Mouse (Mus musculus) lung, embryonic 14.5 days (tissue): ENCODE data around the gene Sctr. TPM values are rescaled to one million over a fixed set of nuclear protein-coding genes. Genes with fewer than 3 reads are reported as not detected.
A peak's percentile ranks its signal among the peaks of the same experiment; 100 is the strongest.

Source experiments
- ATAC-seq: fragments of 200-750 bp; cut with Nextera tagmentation; 2 replicates; pipeline ENCODE4 v1.8.0; 2017; ENCODE audit warnings: mild to moderate bottlenecking, moderate TSS enrichment, moderate library complexity; ENCODE audit not compliant: insufficient read depth
- DNase-seq: peaks from one replicate; pipeline ENCODE4 v3.0.0-alpha.2; 2015
- H3K27ac ChIP-seq: fragments of 300-500 bp; sonication (generic); 2 replicates; pipeline ENCODE4 v1.5.1; 2014; ENCODE audit warnings: low read depth, mild to moderate bottlenecking, moderate library complexity
- H3K27me3 ChIP-seq: fragments of 300-500 bp; sonication (generic); 2 replicates; pipeline ENCODE4 v1.6.1; 2014; ENCODE audit warnings: low read length, control low read depth; ENCODE audit not compliant: insufficient read depth
- H3K36me3 ChIP-seq: fragments of 300-500 bp; sonication (generic); 2 replicates; pipeline ENCODE4 v1.6.1; 2014; ENCODE audit warnings: control low read depth; ENCODE audit not compliant: insufficient read depth
- H3K4me1 ChIP-seq: fragments of 300-500 bp; sonication (generic); 2 replicates; pipeline ENCODE4 v1.6.1; 2014; ENCODE audit warnings: antibody characterized with exemption, control low read depth; ENCODE audit not compliant: insufficient read depth
- H3K4me2 ChIP-seq: fragments of 300-500 bp; sonication (generic); 2 replicates; pipeline ENCODE4 v1.6.1; 2014; ENCODE audit warnings: mild to moderate bottlenecking
- H3K4me3 ChIP-seq: fragments of 300-500 bp; sonication (generic); 2 replicates; pipeline ENCODE4 v1.5.1; 2014; ENCODE audit warnings: low read depth, low read length
- H3K9ac ChIP-seq: fragments of 300-500 bp; sonication (generic); 2 replicates; pipeline ENCODE4 v1.6.1; 2014
- H3K9me3 ChIP-seq: fragments of 300-500 bp; sonication (generic); 2 replicates; pipeline ENCODE4 v1.6.1; 2016; ENCODE audit warnings: low read depth, low read length, control low read depth
- CTCF ChIP-seq: IDR thresholded peaks from 2 replicates; pipeline ENCODE4 v1.5.1; 2016; ENCODE audit warnings: antibody characterized with exemption, low read depth
- WGBS: fragments of 180-500 bp; shearing (Covaris S2); extraction: QIAGEN DNeasy Blood & Tissue Kit; methylation state at CpG from one replicate; pipeline ENCODE4 v1.1.7; 2014; 5-methylcytosine and 5-hydroxymethylcytosine counted together
- polyA plus RNA-seq: library from polyadenylated mRNA; unstranded; fragments of >200 nt; fragmentation: Nextera tagmentation; extraction: Ambion mirVana; gene quantifications from 2 replicates; pipeline ENCODE4 v1.2.1, GENCODE M21; 2014

Sctr gene
- polyA plus RNA-seq, 1 experiment from 2014 or later: 0.29 TPM

- Histone ChIP-seq H3K27ac (no peak overlapping the region), H3K4me3 (no peak overlapping the region), H3K9me3 (no peaks in the 10 kb centered on the region), H3K9ac (no peak overlapping the region), H3K4me2 (no peak overlapping the region), H3K27me3 (no peaks in the 10 kb centered on the region), H3K36me3 (no peaks in the 10 kb centered on the region), H3K4me1 (no peaks in the 10 kb centered on the region)
- DNase-seq: peak; percentile 19
- 55% methylated on average over 8 of the region's 8 CpGs for WGBS
- no peak for TF ChIP-seq CTCF
- ATAC-seq: peak; percentile 33; the same call in 1 of the 2 replicates
These were observed 51.2 kb downstream of the Sctr start for GRCm38 (mm10) chr1:120057674-120058430.

DNA sequence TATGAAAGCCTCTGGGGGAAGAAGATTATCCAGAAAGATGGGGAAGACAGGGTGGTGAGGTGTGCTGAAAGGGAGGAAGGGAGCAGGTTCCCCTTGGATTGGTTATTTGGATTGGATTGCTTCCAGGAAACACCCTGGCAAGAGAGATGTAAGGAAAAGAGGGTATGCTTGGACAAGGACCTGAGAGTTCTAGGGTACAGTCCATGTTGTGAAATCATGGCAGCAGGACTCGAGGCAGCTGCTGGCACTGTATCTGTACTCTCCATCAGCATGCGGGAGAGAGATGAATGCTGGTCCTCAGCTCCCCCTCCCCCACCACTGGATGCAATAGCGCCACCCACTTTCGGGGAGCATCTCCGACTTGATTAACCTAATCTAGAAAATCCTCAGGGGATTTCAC, 54.0 kb downstream of the Sctr start:
- H3K27me3 ChIP-seq: no peaks in the 10 kb centered on the region
- H3K4me2 ChIP-seq: no peak overlapping the region
- TF ChIP-seq CTCF: no peak
- DNase-seq (no peak), ATAC-seq (no peak)
- no peak overlapping the region for H3K9ac ChIP-seq
- no peaks in the 10 kb centered on the region for H3K9me3 ChIP-seq
- H3K4me3 ChIP-seq: no peak overlapping the region
- H3K27ac ChIP-seq: no peak overlapping the region
- WGBS: 68% methylated on average over 5 of the region's 5 CpGs
- no peaks in the 10 kb centered on the region for H3K4me1 ChIP-seq
- no peaks in the 10 kb centered on the region for H3K36me3 ChIP-seq

DNA sequence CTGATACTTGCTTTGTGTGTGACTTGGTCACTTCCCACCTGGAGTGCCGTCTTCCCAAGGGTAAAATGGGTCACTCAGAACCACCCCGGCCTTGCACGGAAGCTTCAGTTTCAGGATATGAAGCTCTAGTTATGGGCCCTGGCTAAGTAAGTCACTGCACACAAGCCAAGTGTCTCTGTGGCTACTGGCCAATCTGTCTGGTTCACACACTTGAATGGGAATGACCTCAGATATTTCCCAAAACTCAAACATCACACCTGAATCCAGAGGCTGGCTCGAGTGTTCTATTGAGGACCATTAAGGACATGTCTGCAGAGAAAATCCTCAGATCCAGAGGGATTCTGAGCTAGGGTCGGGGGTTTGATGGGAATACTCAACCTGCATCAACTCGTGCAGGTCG, 55.5 kb downstream of the Sctr start:
- H3K36me3 ChIP-seq: no peaks in the 10 kb centered on the region
- H3K27ac ChIP-seq: no peak overlapping the region
- WGBS: 81% methylated on average over 7 of the region's 7 CpGs
- DNase-seq (no peak), ATAC-seq (no peak)
- no peak for TF ChIP-seq CTCF
- no peaks in the 10 kb centered on the region for H3K27me3 ChIP-seq
- H3K4me3 ChIP-seq: no peak overlapping the region
- no peaks in the 10 kb centered on the region for H3K4me1 ChIP-seq
- no peak overlapping the region for H3K4me2 ChIP-seq
- no peak overlapping the region for H3K9ac ChIP-seq
- no peaks in the 10 kb centered on the region for H3K9me3 ChIP-seq

GRCm38 (mm10) chr1:120064036-120064682, 57.5 kb downstream of the Sctr start:
- no peak overlapping the region for H3K4me2 ChIP-seq
- ATAC-seq: no peak
- H3K9ac ChIP-seq: no peak overlapping the region
- TF ChIP-seq CTCF: no peak
- no peak overlapping the region for H3K4me3 ChIP-seq
- H3K9me3 ChIP-seq: no peaks in the 10 kb centered on the region
- H3K36me3 ChIP-seq: no peaks in the 10 kb centered on the region
- H3K27me3 ChIP-seq: no peaks in the 10 kb centered on the region
- DNase-seq: no peak
- H3K4me1 ChIP-seq: no peaks in the 10 kb centered on the region
- no peak overlapping the region for H3K27ac ChIP-seq
- 88% methylated on average over 11 of the region's 11 CpGs for WGBS

GRCm38 (mm10) chr1:120066159-120066558, 59.5 kb downstream of the Sctr start:
- no peak overlapping the region for H3K4me3 ChIP-seq
- no peaks in the 10 kb centered on the region for H3K27me3 ChIP-seq
- ATAC-seq (no peak), DNase-seq (no peak)
- H3K36me3 ChIP-seq: no peaks in the 10 kb centered on the region
- no peak overlapping the region for H3K9ac ChIP-seq
- H3K4me1 ChIP-seq: no peaks in the 10 kb centered on the region
- no peaks in the 10 kb centered on the region for H3K9me3 ChIP-seq
- H3K27ac ChIP-seq: no peak overlapping the region
- no peak overlapping the region for H3K4me2 ChIP-seq
- 76% methylated on average over 8 of the region's 8 CpGs for WGBS
- no peak for TF ChIP-seq CTCF

DNA sequence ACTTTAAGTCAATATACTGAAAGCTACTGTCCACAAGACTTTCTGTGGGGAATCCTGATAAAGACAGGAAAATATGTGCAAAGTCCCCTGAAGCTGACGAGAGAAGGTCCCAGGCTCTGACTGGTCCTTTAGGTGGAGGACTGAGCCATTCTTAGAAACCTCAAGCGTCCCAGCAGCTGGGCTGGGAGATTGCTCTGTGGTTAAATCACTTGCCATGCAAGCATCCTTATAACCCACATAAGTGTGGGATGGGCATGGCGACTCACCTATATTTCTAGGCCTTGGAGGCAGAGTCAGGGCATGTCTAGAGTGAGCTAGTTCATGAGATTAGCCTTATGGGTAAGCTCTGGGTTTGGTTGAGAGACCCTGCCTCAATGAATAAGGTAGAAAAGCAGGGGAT, 59.9 kb downstream of the Sctr start:
- H3K4me3 ChIP-seq: no peak overlapping the region
- ATAC-seq (no peak), DNase-seq (no peak)
- 75% methylated on average over 3 of the region's 3 CpGs for WGBS
- no peaks in the 10 kb centered on the region for H3K9me3 ChIP-seq
- TF ChIP-seq CTCF: no peak
- no peaks in the 10 kb centered on the region for H3K36me3 ChIP-seq
- no peak overlapping the region for H3K9ac ChIP-seq
- no peak overlapping the region for H3K4me2 ChIP-seq
- no peaks in the 10 kb centered on the region for H3K4me1 ChIP-seq
- no peaks in the 10 kb centered on the region for H3K27me3 ChIP-seq
- H3K27ac ChIP-seq: no peak overlapping the region

- Histone ChIP-seq H3K27ac (no peak overlapping the region), H3K9ac (no peak overlapping the region), H3K9me3 (no peaks in the 10 kb centered on the region), H3K27me3 (no peaks in the 10 kb centered on the region), H3K4me1 (peaks cover 4% of the 10 kb centered on the region), H3K4me3 (no peak overlapping the region), H3K36me3 (no peaks in the 10 kb centered on the region), H3K4me2 (no peak overlapping the region)
- ATAC-seq: peak; percentile 40; the same call in 1 of the 2 replicates
- TF ChIP-seq CTCF: no peak
- peak; percentile 36 for DNase-seq
- 61% methylated on average over 5 of the region's 5 CpGs for WGBS
These were observed 62.4 kb downstream of the Sctr start for GRCm38 (mm10) chr1:120069120-120069519.
